Mouse (Mus musculus) heart, postnatal 0 days (tissue): Measurements from ENCODE around the gene Alkbh1.

Experiments
- CTCF ChIP-seq: IDR thresholded peaks from 2 replicates; pipeline ENCODE4 v1.5.1; 2016; ENCODE audit warnings: antibody characterized with exemption, control low read depth, low read depth
- EP300 ChIP-seq: IDR thresholded peaks from 2 replicates; pipeline ENCODE4 v1.6.1; 2016; ENCODE audit warnings: antibody characterized with exemption, low read depth

- TF ChIP-seq CTCF = no peak
- no peak for TF ChIP-seq EP300
Measured at GRCm38 (mm10) chr12:87405721-87406120, 38.1 kb downstream of the Alkbh1 start.
